Mouse (Mus musculus) right cerebral cortex, postnatal 10 days (tissue): Measurements from ENCODE around the gene Acyp1.

Source experiments
- DNase-seq, 2 experiments: peaks; one replicate each; pipeline ENCODE4 v3.0.0; 2021; ENCODE audit warnings: low spot score in 2 of 2

Acyp1 gene

GRCm38 (mm10) chr12:85233376-85234358 lies 54.6 kb downstream of the Acyp1 start:
- DNase-seq, result no peak

DNA sequence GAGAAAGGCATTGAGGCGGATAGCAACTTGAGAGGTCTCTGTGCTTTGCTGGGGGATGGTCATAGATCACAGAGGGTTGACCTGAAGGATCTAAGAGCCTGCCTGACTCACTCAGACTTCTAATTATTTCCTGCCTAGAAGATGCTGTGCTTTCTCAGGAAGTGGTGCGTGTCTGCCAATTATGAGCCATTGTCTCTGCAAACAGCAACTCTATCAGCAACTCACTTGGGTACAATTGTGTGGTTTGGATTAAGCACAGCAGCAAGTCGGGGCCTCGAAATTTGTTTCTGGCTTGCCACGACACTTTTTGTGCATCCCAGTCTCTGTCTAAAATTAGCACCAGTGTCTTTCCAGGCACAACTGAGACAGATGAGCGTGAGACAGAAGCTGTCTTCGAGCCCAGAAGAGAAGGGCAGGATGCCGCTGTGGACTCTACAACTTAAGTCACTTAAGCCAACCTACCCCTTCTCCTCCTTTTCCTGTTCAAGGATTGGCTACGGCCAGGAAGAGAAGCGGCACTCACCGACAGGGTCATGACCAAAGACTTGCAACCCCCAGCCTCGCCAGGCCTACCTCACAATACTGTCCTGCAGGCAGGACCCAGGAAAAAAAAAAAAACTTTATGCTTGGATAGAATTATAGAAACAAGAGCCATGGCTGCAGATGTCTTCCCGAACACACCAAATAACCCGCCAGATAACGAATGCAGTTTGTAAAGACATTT lies 60.2 kb downstream of the Acyp1 start:
- DNase-seq, result peak in 1 of 2 experiments; percentile 42

DNA sequence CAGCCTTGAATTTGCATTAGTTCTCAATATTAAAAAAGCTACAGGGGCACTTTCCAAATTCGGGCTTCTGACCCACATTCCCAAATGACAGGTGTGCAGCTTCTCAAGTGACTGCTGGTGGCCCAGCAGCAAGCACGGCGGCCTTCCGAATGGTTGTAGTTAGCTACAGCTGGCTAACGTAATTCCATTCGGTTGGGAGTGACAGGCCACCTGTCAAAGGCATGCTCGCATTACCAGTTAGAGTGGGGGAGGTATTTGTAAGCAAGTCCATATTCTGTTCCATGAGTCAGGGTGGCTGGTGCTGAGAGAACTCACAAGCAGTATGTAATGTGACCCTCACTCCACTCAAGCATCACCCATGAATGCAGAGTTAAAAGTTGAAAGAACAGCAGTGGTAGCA lies 61.0 kb downstream of the Acyp1 start:
- DNase-seq, result no peak
